ENCODE assay signal across 8 mouse cellular contexts in the genomic region with DNA sequence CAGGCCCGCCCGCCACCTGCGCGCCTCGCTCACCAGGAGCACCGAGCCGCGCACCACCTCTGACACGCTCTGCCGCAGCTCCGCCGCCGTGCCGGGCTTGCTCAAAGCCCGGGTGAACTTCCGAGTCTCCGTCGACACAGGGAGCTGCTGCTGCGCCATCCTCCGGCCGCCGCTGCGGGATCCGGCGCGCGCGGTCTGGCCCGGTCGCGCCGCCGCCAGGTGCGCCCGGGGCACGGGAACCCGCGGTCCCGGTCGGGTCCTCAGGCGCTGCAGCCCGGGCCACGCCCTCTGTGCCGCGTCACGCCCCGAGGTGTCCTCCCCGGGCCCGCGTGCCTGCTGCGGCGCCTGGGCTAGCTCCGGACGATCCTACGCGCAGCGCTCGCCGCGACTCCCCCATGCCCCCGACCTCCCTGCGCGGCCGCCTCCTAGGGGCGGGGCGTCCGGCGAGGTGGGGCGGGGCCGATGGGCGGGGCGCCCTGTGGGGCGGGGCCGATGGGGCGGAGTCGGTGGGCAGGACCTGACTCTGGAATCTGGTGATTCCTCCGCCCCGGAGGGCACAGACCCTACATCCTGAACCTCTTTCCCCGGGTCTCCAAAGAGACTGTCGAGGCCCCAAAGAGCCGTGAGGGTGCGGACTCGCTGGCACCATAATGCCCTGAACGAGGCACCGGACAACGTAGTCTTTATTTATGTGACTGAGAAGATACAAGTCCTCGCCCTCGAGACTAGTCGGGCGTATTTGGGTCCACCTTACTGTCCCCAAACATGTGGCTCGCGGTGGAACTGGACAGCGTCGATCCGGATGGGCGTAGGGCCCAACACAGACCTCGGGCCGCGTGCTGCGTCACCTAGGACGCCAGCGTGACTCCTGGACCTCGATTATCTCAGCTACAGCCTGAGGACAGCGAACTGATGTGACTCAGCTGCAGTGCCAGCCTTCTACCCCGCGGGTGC. TPM values are rescaled to one million over a fixed set of nuclear protein-coding genes. Genes with fewer than 3 reads are reported as not detected.
A peak's percentile ranks its signal among the peaks of the same experiment; 100 is the strongest.
DNase-seq lines count a peak whose midpoint lies in the region; ATAC-seq and TF ChIP-seq lines count a peak whose summit lies in the region.

A gene (minus strand): TSS at position 381 of the 954 bp plus-strand sequence.

- H3K27ac ChIP-seq in cortical plate, adult 2 months (ENCODE audit: insufficient read depth, low read length), result peak within 1 kb of the TSS; percentile 66

- no peaks in the 10 kb centered on the region for H3K36me3 ChIP-seq in megakaryocyte, embryonic 14.5 days (replicated peaks; ENCODE audit: low read length)

- H3K9me3 ChIP-seq in megakaryocyte, embryonic 14.5 days, result no peaks in the 10 kb centered on the region

- peak; percentile 85 for TF ChIP-seq POLR2A in cortical plate, adult 2 months (IDR thresholded peaks at IDR 0.05; ENCODE audit: extremely low read depth, insufficient read depth, low read length)

- ATAC-seq in activated CD4-positive, CD25-positive, alpha-beta regulatory T cell, adult 4 months, result peak; percentile 69

- H3K27me3 ChIP-seq in megakaryocyte, embryonic 14.5 days (replicated peaks), result peaks cover 41% of the 10 kb centered on the region

- no peak for TF ChIP-seq CTCF in cortical plate, adult 2 months (IDR thresholded peaks at IDR 0.05; ENCODE audit: extremely low read depth, insufficient read depth, low read length)

- H3K4me3 ChIP-seq in cortical plate, adult 2 months (ENCODE audit: insufficient read depth, low read length), result peak within 1 kb of the TSS; percentile 60
- peak within 1 kb of the TSS; percentile 95 for H3K4me3 ChIP-seq in megakaryocyte, embryonic 14.5 days (replicated peaks)

- H3K4me1 ChIP-seq in cortical plate, adult 2 months (ENCODE audit: control insufficient read depth, insufficient read depth, low read length), result no peaks in the 10 kb centered on the region; the same call in 1 of the 2 replicates
- H3K4me1 ChIP-seq in megakaryocyte, embryonic 14.5 days, result peaks cover 18% of the 10 kb centered on the region

- peak; percentile 80 to 87 for DNase-seq in gastrocnemius, adult 8-10 months (ENCODE audit: low spot score in 2 of 2)
- DNase-seq in hindlimb bud, embryonic 11.5 days (ENCODE audit: extremely low spot score, low read depth, low spot score), result peak; percentile 35
- peak; percentile 76 to 77 for DNase-seq in left cerebral cortex, adult 8-10 months (ENCODE audit: low spot score in 2 of 2)
- DNase-seq in right cerebral cortex, postnatal 10 days (ENCODE audit: low spot score in 2 of 2), result peak; percentile 83 to 84
- peak; percentile 84 for DNase-seq in urinary bladder, postnatal 25 days (ENCODE audit: low spot score)

RNA-seq across cellular contexts. Expression of the gene that starts here (rescaled TPM):
- 1 to 10 TPM; 3.8 to 4.0 TPM for polyA plus RNA-seq in activated CD4-positive, CD25-positive, alpha-beta regulatory T cell, adult 4 months (2017; shearing (Covaris generic))
- 68.4 and 74.9 TPM in 2 replicates for polyA plus RNA-seq in cortical plate, adult 2 months (2012; rRNA removed)
- total RNA-seq in gastrocnemius, adult 8-10 months (2022), result 10 to 100 TPM; 11.6 to 16.7 (median 14.0) TPM
- 10 to 100 TPM; 80.7 to 83.1 (median 81.8) TPM for total RNA-seq in left cerebral cortex, adult 8-10 months (2022)
- polyA plus RNA-seq in megakaryocyte, embryonic 14.5 days (2012; ENCODE audit: insufficient read depth, low replicate concordance), result 0.13 TPM in 1 of 2 replicates, not detected in the other

Comparison
In these comparisons a context has a peak if more than half of its experiments do, and no peak if none do; other contexts are left out.
1. Peak in every context shown above with its lines: DNase-seq, ATAC-seq, H3K4me3 ChIP-seq and H3K27ac ChIP-seq.
2. RNA of the gene that starts here (total RNA-seq): 80.7 to 83.1 TPM in left cerebral cortex, adult 8-10 months; 11.6 to 16.7 TPM in gastrocnemius, adult 8-10 months; every median in the first group is over 4 times any median in the second.
3. RNA of the gene that starts here (polyA plus RNA-seq): 68.4 to 74.9 TPM in cortical plate, adult 2 months; 3.8 to 4.0 TPM in activated CD4-positive, CD25-positive, alpha-beta regulatory T cell, adult 4 months and 0.13 TPM in megakaryocyte, embryonic 14.5 days; every median in the first group is over 10 times any median in the second.